Mouse (Mus musculus): ENCODE measurements at regions not wholly inside any gene's neighbourhood (a gene's known extent, or its start where the extent isn't known, plus 50 kb on each side); places are given as distances from the start of the nearest gene placed in this dataset.

- TF ChIP-seq CHD2 (IDR thresholded peaks at IDR 0.05; ENCODE audit: low read length) (no peak), MAFK (IDR thresholded peaks at IDR 0.05; ENCODE audit: insufficient replicate concordance, low read length) (no peak), RCOR1 (conservative IDR thresholded peaks at IDR 0.05; ENCODE audit: low read depth, low read length) (no peak), POLR2A (IDR thresholded peaks at IDR 0.05; ENCODE audit: low read depth, low read length) (no peak), ZKSCAN1 (IDR thresholded peaks at IDR 0.05; ENCODE audit: borderline replicate concordance, low read depth, low read length) (no peak), USF1 (IDR thresholded peaks at IDR 0.05; ENCODE audit: low read depth, low read length) (no peak)
Observed at GRCm38 (mm10) chr12:10655185-10655544, 264.6 kb downstream of the Rdh14 start.

Measured in CH12.LX (cell line).